Mouse (Mus musculus): ENCODE data around the gene Cd164l2. TPM values are rescaled to one million over a fixed set of nuclear protein-coding genes. Genes with fewer than 3 reads are reported as not detected.

The Cd164l2 gene
- total RNA-seq, 2 experiments from 2014 or later: 1.1 to 2.6 TPM

DNA sequence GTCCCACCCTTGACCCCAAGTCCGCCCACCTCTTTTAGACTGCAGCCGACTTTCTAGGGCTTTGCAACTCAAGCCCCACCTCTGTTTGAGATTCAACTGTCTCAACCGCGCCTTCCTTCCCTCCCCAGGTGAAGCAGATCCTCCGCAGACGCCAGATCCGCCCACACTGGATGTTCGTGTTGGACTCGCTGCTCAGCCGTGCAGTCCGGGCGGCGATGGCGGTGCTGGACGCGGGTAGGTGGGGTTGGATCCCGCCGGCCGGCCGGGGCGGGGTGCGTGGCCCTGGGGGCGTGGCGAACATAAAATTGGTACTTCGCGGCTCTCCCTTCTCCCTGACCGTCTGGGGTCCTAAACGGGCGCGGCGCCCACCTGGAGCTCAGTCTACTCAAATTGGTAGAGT lies 39.3 kb downstream of the Cd164l2 start:
- no peak for DNase-seq (ENCODE audit: low spot score in 2 of 2)

DNA sequence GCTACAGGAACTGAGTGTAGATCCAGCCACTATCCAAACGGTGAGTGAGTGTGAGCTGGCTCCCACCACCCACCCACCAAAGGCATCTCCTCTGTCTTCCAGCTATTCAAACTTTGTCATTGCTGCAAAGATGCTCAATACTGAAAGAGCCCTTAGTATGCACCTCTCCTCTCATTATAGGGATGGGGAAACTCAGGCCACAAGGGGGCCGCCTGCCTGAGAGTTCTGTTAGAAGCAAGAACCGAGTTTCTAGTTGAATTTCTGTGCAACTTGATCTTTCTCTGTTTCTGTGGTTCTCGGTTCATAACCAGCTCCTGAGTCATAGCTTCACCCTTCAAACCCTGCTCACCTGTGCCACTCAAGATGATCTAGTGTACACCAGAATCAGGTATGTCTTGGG lies 40.2 kb downstream of the Cd164l2 start:
- DNase-seq (ENCODE audit: low spot score in 2 of 2): no peak

DNA sequence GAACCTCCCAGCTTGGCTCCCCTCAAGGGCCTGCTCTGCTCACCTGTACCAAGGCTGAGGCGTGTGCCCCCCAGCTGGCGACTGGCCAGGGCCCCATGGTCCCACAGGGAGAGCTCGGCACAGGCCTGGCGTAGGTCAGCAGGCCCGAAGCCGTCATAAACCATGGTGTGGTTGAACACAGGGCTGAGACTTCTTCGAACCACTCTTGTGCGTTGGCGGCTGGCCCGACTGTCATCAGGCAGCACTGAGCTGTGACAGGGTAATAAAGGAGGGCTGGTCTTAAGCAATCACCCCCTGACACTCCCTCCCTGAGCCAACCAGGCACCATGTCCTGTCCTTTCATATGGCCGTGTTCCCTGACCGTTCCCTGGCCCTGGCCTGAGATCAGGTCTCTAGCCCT lies 41.5 kb downstream of the Cd164l2 start:
- DNase-seq (ENCODE audit: low spot score in 2 of 2): no peak

DNA sequence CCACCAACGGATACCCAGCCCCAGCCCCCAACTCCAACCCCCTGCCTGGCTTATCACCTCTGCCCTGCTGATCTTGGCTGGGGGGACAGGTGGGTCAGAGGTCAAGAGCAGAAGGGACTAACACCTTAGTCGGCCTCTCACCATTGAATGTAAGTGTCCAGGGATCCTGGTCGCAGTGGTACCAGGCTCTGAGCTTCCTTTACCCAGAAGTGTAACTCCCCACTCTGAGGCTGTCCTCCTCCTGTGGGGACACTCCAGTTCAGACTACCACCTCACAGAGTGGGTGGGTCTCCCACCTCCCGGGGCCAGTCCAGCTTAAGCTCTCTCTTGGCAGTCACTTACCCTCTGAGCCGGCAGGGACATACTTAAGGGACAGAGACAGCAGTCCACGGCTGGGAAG lies 43.5 kb downstream of the Cd164l2 start:
- no peak for DNase-seq (ENCODE audit: low spot score in 2 of 2)

DNA sequence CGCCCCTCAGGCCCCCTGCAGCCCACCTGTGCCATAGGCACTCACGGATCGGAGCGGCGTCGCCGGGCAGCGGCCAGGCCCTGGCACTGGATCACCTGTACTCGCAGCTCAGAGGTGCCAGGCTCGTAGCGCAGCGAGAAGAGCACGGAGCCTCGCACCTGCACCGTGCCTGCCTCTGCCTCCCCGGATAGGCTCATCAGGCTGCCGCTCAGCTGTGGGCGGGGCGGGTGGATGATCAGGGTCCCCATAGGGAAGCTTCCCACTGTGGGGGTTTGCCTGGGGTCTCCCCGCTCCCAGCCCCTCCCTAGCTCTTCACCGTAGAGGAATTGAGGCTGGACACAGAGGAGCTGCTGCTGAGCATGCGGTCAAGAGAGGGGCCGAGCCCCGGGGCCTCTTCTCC lies 44.9 kb downstream of the Cd164l2 start:
- no peak for DNase-seq (ENCODE audit: low spot score in 2 of 2)

DNA sequence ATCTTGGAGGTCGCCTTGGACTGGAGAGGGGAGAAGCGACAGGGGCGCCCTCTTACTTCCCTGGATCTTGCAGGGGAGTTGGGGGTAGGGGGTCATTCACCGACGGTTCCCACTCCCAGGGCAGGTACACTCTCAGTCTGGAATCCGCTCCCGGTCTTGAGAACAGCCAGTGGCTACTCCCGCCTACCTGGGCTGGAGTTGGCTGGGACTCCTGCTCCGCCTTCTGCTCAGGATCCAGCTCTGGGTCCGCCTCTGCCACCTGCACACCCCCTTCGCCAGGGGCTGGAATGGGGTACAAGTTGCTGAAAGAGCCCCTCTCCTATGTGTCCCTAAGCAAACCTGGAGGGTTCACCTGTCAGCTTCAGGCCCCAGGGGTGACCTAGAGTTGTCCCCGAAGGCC lies 45.3 kb downstream of the Cd164l2 start:
- no peak for DNase-seq (ENCODE audit: low spot score in 2 of 2)

DNA sequence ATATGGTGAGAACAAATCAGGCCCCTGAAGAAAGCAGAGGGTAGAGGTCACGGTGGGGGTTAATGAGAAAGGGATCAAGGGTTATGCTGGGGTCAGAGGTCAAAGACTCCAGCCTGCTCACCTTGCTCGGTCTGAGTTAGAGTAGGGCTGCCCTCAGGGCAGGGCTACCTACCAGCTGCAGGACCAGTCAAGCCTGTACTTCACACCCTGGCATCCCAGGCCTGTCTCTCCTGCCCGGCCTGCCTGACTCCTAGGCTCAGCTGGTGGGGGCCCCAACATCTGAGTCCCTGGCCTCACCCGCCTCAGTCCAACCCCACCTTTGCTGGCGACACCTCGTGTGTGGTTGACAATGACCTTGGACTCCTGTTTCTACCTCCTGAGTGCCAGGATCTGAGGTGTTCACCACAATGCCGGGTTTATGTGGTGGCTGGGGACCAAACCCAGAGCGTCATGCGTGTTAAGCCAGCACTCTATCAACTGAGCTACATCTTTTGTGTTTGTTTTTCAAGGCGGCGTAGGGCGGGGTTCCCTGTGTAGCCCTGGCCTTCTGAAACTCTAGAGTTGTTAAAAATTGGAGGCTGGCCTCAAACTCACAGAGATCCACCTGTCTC lies 46.0 kb downstream of the Cd164l2 start:
- DNase-seq (ENCODE audit: low spot score in 2 of 2): no peak

DNA sequence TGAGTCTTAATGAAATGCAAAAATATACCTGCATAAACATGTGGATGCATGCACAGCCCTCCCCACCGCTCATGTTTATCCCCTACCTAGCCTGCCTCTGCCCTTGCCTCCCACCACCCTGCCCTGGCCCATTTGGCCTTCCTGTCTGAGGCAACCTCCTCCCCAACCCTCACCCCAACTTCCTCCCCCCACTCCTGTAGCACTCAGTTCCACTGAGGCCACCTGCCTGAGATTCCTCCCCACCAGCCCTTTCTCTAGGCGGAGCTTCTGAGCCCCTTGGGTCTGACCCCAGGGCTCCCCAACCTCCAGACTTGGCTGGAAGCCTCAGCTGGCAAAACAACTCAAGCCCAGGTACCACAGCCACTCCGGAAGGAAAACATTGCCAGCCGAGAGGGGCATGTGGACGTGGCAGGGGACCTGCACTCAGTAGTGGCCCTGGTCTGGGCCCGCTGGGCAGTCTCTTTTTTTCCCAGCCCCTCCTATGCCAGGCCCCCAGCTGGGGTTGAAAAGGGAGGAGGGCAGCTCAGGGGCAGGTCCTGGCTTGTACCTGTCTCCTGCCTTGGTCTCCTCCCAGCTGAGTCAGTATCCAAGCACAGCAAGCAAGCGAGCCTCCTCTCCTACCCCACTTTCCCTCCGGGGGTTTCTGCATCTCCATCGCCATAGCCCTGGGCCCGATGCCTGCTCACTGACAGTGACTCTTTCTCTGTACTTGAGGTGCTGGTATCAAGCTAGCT lies 49.9 kb downstream of the Cd164l2 start:
- no peak for DNase-seq (ENCODE audit: low spot score in 2 of 2)

DNA sequence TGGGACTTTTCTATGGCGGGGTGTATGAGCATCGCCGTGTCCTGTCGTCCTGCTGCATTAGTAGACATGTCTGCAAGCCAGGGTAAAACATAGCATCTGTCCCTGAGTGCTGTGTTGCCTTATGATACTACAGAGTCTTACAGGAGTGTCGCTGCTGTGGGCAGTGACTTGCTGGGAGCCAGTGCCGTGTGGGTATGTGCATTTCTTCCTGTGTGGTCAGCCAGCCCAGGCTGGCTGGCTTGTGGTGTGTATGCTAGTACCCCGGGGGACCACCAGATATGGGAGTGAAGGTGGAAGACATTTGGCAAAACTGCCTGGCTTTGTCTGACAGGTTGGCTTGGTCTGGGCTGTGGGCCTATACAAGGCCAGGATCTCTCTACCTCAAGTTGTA lies 50.4 kb downstream of the Cd164l2 start:
- DNase-seq (ENCODE audit: low spot score in 2 of 2): no peak

DNA sequence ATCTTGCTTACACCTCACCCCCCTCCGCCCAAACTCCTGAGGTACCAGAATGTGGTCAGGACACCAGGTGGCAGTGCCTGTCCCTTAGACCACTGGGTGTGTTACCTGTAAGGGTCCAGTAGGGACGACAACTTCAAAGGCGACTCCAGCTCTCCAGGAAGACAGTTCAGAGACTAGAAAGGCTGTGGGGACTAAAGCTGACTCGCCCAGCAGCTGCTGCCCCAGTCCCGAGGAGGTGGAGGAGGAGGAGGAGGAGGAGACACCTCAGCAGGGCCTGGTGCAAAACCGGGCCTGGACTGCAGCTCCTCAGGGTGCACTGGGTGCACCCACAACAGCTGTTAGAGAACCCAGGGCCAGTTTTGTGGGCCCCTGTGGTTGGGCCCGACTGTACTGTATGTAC lies 51.0 kb downstream of the Cd164l2 start, which contains the start of gene Sytl1:
TSS of gene Sytl1 (minus strand) at position 232 of the 400 bp plus-strand sequence.
- no peak for DNase-seq (ENCODE audit: low spot score in 2 of 2)

DNA sequence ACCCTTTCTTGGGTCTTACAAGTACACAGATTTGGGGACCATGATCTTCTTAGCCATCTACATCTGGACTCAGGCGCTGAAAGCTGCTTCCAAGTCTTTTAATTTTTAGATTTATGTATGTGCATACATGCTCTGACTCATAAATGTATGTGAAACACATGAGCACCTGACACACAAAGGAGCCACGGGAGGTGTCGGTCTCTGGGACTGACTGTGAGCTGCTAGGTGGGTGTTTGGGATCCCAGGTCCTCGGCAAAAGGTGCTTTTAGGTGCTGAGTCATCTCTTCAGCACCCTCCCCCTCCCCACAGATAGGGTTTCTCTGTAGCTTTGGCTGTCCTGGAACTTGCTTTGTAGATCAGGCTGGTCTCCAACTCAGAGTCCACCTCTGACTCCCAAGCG lies 51.8 kb downstream of the Cd164l2 start:
- no peak for DNase-seq (ENCODE audit: low spot score in 2 of 2)

DNA sequence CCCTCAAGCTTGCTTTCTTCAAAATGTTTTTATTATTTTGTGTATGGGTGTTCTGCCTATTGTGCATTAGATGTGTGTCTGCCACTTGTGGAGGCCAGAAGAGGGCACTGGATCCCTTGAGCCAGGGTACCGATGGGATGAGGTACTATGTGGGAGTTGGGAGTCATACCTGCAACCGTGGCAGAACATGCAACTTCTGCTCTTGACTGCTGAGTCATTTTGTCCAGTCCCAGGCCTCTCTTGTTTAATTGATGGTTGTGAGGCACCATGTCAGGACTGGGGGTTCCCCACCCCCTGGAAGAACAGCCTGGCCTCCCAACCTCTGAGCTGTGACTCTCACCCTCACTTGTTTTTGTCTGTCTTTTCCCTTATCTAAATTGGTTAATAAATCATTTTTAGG lies 52.6 kb downstream of the Cd164l2 start:
- no peak for DNase-seq (ENCODE audit: low spot score in 2 of 2)

DNA sequence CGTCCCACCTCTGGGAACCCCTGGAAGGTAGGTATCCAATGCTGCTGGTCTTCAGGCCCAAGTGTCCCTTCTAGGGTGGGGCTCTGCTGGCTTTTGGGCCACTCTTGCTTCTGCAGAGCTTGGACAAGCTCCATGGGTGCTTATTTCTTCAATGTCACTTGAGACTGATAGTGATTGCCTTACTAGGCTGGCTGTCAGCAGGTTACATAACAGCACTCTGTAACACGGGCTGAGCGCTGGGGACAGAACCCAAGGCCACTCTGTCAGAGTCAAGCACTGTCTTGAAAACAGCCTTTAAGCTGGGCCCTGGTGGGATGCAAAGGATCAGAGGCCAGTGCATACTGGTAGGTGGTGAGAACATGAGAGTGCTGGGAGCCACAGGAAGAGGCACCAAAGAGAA lies 53.4 kb downstream of the Cd164l2 start:
- no peak for DNase-seq (ENCODE audit: low spot score in 2 of 2)

DNA sequence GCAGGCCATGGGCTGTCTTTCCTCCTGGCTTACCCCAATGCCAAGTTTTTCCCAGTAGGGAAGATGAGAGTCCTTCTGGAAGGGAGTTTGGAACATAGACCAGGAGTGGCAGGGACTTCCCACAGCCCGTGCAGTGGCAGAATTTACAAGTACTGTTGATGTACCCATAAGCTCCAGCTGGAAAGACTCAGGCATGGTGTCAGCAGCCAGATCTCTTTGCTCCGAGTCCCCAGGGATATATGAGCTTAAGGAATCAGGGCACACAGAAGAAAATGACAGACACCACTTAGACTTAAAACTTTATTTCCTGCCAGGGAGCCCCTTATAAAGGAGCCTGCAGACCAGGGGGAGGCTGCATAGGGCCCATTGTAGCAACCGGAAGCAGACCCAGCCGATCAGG lies 53.8 kb downstream of the Cd164l2 start:
- DNase-seq (ENCODE audit: low spot score in 2 of 2): no peak

DNA sequence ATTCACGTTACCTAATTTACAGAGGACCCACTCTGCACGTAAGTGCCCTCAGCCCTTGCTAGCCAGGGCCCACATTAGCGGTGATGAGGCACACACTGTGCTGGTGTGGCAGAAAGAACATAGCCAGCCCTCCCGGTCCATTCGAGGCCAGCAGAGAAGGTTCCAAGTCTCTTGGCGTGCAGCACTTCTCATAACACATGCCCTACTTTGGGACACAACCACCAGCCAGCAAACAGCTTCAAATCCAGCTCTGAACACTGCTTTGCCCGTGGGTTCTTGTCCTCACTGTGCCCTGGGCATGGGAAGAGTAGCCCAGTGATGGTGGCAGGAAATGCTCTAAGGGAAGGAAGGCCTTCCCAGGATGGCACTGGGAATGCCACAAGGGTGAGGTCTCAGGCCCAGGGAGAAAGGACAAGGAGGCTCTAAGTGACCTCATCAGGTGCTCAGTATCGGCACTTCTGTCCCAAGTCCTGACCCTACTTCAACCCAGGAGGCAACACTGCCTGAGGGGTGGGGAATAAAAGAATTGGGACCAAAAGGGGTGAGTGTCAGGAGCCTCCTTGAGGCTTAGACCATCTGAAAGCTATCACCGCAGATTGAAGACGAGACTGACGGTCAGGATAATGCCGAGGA lies 54.4 kb downstream of the Cd164l2 start:
- DNase-seq (ENCODE audit: low spot score in 2 of 2): no peak

DNA sequence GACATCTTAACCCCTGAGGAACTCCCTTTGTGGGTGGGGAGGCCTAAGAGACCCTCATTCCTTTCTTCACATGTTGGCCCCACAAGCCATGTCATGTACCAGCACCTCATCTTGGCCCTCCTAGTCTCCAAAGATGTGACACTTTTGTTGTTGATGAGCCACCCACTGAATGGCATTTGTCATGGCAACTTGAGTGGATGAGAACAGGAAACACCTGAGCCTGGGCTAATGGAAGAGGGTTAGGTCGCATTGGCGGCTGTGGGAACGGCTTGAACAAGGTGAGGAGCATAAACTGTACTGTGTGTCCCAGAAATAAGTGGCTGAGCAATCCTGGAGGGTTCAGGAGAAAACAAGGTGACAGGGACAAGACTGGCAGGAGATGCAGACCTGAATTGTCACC lies 57.0 kb downstream of the Cd164l2 start:
- DNase-seq (ENCODE audit: low spot score in 2 of 2): no peak

DNA sequence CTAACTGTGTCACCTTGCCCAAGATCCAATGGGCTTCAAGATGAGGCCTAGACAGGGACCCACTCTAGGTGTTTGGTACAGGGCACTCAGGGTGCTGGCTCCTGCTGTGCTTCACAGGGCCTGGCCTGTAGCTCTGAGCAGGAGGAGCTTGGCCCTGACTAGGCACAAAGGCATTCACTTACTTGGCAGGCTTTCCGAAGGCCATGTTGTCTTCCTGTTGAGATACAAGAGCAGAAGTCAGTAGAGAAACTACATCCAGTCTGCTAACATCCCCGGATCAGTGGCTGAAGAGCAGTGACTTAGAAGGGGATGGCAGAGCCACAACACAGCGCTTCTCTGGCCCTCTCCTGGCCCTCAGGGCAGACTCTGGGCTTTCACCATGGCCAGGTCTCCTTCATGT lies 57.7 kb downstream of the Cd164l2 start:
- DNase-seq (ENCODE audit: low spot score in 2 of 2): peak in 1 of 2 experiments; percentile 54

DNA sequence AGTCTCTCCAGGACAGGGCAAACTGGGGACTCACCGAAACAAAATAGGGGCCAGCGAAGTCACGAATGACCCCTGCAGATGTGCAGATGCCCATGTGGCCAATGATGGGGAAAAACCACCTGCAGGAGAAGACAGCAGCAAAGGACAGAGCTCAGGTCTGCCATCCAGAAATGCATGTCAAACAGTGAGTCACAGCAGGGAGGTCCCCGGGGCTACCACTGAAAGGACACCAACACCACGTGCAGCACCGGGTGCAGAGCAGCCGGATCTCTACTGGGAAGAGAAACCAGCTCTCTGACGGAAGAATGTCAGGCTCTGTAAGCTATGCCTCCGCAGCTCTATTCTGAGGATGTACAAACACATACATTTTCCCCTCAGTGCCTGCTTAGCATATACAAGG lies 59.0 kb downstream of the Cd164l2 start:
- no peak for DNase-seq (ENCODE audit: low spot score in 2 of 2)

All from adrenal gland, adult 18-20 months (tissue).